Mouse (Mus musculus) hindbrain, embryonic 12.5 days (tissue): ENCODE measurements around the gene Mctp1. TPM values are rescaled to one million over a fixed set of nuclear protein-coding genes. Genes with fewer than 3 reads are reported as not detected.
"Not testable (repeated sequence)": the region's sequence is repeated elsewhere in the genome, so short reads cannot be mapped to it uniquely, and the experiment has no call there.

ENCODE experiments used
- ATAC-seq: fragments of 200-750 bp; cut with Nextera tagmentation; 2 replicates; pipeline ENCODE4 v1.8.0; 2017; ENCODE audit warnings: moderate TSS enrichment; ENCODE audit not compliant: low FRiP score
- H3K27ac ChIP-seq: fragments of 300-500 bp; sonication (generic); 2 replicates; pipeline ENCODE4 v1.5.1; 2016; ENCODE audit warnings: mild to moderate bottlenecking
- H3K27me3 ChIP-seq: fragments of 300-500 bp; sonication (generic); 2 replicates; pipeline ENCODE4 v1.6.1; 2016; ENCODE audit warnings: mild to moderate bottlenecking
- H3K36me3 ChIP-seq: fragments of 300-500 bp; sonication (generic); 2 replicates; pipeline ENCODE4 v1.6.1; 2016; ENCODE audit warnings: mild to moderate bottlenecking
- H3K4me1 ChIP-seq: fragments of 300-500 bp; sonication (generic); 2 replicates; pipeline ENCODE4 v1.6.1; 2016
- H3K4me2 ChIP-seq: fragments of 300-500 bp; sonication (generic); replicated peaks from 2 replicates; pipeline ENCODE4 v1.6.1; 2016; ENCODE audit warnings: mild to moderate bottlenecking
- H3K4me3 ChIP-seq: fragments of 300-500 bp; sonication (generic); 2 replicates; pipeline ENCODE4 v1.5.1; 2016; ENCODE audit warnings: mild to moderate bottlenecking
- H3K9ac ChIP-seq: fragments of 300-500 bp; sonication (generic); 2 replicates; pipeline ENCODE4 v1.6.1; 2016; ENCODE audit warnings: mild to moderate bottlenecking, moderate library complexity
- H3K9me3 ChIP-seq: fragments of 300-500 bp; sonication (generic); replicated peaks from 2 replicates; pipeline ENCODE4 v1.6.1; 2016; ENCODE audit warnings: mild to moderate bottlenecking
- WGBS: fragments of 180-500 bp; shearing (Covaris S2); methylation state at CpG from one replicate; pipeline ENCODE4 v1.1.7; 2016; 5-methylcytosine and 5-hydroxymethylcytosine counted together
- polyA plus RNA-seq: library from polyadenylated mRNA; unstranded; fragments of >200 nt; fragmentation: Nextera tagmentation; extraction: Ambion mirVana; gene quantifications from 2 replicates; pipeline ENCODE4 v1.2.1, GENCODE M21; 2016

The Mctp1 gene
- polyA plus RNA-seq, 1 experiment from 2014 or later, result 3.6 TPM

GRCm38 (mm10) chr13:76422124-76422523 lies 37.8 kb downstream of the Mctp1 start:
- H3K4me2 ChIP-seq, result no peak overlapping the region
- H3K36me3 ChIP-seq, result no peaks in the 10 kb centered on the region
- no peak overlapping the region for H3K27ac ChIP-seq
- no peak for ATAC-seq
- no peaks in the 10 kb centered on the region for H3K27me3 ChIP-seq
- no peaks in the 10 kb centered on the region for H3K4me1 ChIP-seq
- H3K9me3 ChIP-seq, result no peaks in the 10 kb centered on the region
- no peak overlapping the region for H3K4me3 ChIP-seq
- no peak overlapping the region for H3K9ac ChIP-seq
- WGBS, result 90% methylated on average over 5 of the region's 5 CpGs

DNA sequence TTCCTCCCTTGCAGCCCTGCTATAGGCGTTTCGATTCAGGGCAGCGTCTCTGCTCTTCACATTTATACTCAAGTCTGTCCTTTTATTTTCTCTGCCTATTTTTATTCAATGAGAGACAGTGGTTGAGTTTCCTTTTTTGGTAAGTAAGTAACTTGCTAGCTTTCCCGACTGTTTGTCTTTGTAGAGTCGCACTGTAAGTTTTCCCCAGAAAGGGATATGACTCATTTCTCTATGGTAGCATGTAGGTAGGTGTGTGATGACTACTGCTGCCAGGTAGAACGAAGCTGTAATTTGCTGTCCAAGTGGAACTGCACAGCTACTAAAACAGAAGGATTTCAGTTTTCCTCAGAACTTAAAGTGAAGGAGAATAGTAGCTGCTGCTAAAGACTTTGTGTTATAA lies 45.1 kb downstream of the Mctp1 start:
- Histone ChIP-seq H3K27me3 (no peaks in the 10 kb centered on the region), H3K4me2 (no peak overlapping the region), H3K9ac (no peak overlapping the region), H3K36me3 (no peaks in the 10 kb centered on the region), H3K27ac (no peak overlapping the region), H3K4me1 (no peaks in the 10 kb centered on the region), H3K4me3 (no peak overlapping the region), H3K9me3 (no peaks in the 10 kb centered on the region)
- no peak for ATAC-seq
- WGBS, result 76% methylated on average over 6 of the region's 6 CpGs

DNA sequence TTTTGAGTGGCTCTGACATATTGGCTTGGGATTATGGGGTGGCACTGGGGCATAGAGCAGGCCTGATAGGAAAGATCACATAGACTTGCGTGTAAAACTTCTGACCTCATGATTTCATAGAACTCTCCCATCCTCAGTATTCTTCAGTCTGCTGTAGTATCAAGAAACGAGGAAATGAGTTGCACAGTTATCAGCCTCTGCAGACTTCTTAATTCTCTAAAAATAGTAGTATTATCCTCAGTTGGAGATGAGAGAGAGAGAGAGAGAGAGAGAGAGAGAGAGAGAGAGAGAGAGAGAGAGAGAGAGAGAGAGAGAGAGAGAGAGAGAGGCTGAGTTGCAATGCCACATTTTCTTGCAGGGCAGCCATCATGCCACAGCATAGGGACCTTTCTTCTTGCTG lies 45.6 kb downstream of the Mctp1 start:
- ATAC-seq, result no peak
- H3K4me2 ChIP-seq, result no peak overlapping the region
- no peak overlapping the region for H3K27ac ChIP-seq
- no peaks in the 10 kb centered on the region for H3K27me3 ChIP-seq
- H3K4me3 ChIP-seq, result no peak overlapping the region
- no peaks in the 10 kb centered on the region for H3K9me3 ChIP-seq
- WGBS, result 84% methylated on average over 2 of the region's 2 CpGs
- H3K36me3 ChIP-seq, result no peaks in the 10 kb centered on the region
- no peak overlapping the region for H3K9ac ChIP-seq
- no peaks in the 10 kb centered on the region for H3K4me1 ChIP-seq

DNA sequence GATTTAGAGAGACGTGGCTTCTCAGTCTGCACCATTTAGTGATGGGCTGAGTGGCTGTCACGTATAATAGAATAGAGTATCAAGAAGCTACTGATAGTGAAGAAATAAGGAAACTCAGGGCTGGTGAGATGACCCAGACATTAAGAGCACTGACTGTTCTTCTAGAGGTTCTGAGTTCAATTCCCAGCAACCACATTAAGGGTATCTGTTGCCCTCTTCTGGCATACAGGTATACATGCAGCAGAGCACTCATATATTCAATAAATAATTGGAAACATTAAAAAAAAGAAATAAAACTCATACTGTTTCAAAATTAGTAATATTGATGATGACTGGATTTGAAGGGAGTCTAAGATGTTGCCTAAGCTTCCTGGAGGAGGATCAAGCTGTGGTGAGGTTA lies 47.6 kb downstream of the Mctp1 start:
- Histone ChIP-seq H3K36me3 (no peaks in the 10 kb centered on the region), H3K4me1 (no peaks in the 10 kb centered on the region), H3K9me3 (no peaks in the 10 kb centered on the region), H3K27ac (no peak overlapping the region), H3K27me3 (no peaks in the 10 kb centered on the region), H3K4me2 (no peak overlapping the region), H3K4me3 (no peak overlapping the region), H3K9ac (no peak overlapping the region)
- WGBS, result 88% methylated on average over 2 of the region's 2 CpGs
- ATAC-seq, result no peak

DNA sequence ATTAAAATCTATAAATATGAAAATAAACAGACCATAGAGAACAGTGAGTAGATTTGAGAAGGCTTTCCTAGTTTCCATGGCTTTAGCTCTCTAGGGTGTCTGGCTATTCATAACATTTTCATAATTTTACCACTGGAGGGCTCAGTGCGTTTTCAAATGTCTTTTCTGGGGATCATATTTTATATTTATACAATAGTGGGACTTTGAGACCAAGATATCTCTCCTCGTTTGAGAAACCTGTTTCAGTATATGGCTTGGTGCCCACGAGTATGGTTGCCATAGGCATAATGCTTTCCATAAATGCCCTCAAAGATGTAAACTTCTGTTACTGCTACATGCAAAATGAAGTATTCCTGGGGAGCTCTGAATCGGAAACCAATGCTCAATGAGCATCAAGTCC lies 49.1 kb downstream of the Mctp1 start:
- H3K4me1 ChIP-seq, result no peaks in the 10 kb centered on the region
- no peak for ATAC-seq
- no peak overlapping the region for H3K9ac ChIP-seq
- no peak overlapping the region for H3K4me3 ChIP-seq
- H3K36me3 ChIP-seq, result no peaks in the 10 kb centered on the region
- H3K27me3 ChIP-seq, result no peaks in the 10 kb centered on the region
- H3K27ac ChIP-seq, result no peak overlapping the region
- no peaks in the 10 kb centered on the region for H3K9me3 ChIP-seq
- H3K4me2 ChIP-seq, result no peak overlapping the region
- WGBS, result 83% methylated on average over 4 of the region's 4 CpGs

GRCm38 (mm10) chr13:76436426-76436825 lies 52.1 kb downstream of the Mctp1 start:
- ATAC-seq, result no peak
- no peaks in the 10 kb centered on the region for H3K9me3 ChIP-seq
- no peak overlapping the region for H3K4me2 ChIP-seq
- H3K4me1 ChIP-seq, result no peaks in the 10 kb centered on the region
- no peaks in the 10 kb centered on the region for H3K27me3 ChIP-seq
- H3K27ac ChIP-seq, result no peak overlapping the region
- no peaks in the 10 kb centered on the region for H3K36me3 ChIP-seq
- no peak overlapping the region for H3K9ac ChIP-seq
- H3K4me3 ChIP-seq, result no peak overlapping the region

GRCm38 (mm10) chr13:76438765-76439164 lies 54.4 kb downstream of the Mctp1 start:
- Histone ChIP-seq H3K4me2 (no peak overlapping the region), H3K27ac (no peak overlapping the region), H3K9me3 (no peaks in the 10 kb centered on the region), H3K4me3 (no peak overlapping the region), H3K27me3 (no peaks in the 10 kb centered on the region), H3K36me3 (no peaks in the 10 kb centered on the region), H3K4me1 (no peaks in the 10 kb centered on the region), H3K9ac (no peak overlapping the region)
- ATAC-seq, result no peak
- 91% methylated on average over 1 of the region's 1 CpGs for WGBS

DNA sequence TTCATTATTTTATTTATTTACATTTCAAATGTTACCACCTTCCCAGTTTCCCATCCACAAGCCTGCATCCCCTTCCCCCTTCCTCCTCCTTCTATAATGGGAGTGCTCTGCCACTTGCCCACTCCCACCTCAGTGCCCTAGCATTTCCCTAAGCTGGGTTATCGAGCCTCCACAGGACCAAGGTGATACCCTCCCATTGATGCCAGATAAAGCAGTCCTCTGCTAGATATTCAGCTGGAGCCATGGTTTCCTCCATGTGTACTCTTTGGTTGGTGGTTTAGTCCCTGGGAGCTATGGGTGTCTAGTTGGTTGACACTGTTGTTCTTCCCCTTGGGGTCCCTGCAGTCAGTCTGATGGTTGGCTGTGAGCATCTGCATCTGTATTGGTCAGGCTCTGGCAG lies 61.7 kb downstream of the Mctp1 start:
- Histone ChIP-seq H3K9me3 (no peaks in the 10 kb centered on the region), H3K27me3 (no peaks in the 10 kb centered on the region), H3K9ac (no peak overlapping the region), H3K36me3 (no peaks in the 10 kb centered on the region), H3K4me1 (no peaks in the 10 kb centered on the region), H3K4me2 (no peak overlapping the region), H3K4me3 (no peak overlapping the region), H3K27ac (no peak overlapping the region)
- no peak for ATAC-seq
- 76% methylated on average over 1 of the region's 1 CpGs for WGBS

DNA sequence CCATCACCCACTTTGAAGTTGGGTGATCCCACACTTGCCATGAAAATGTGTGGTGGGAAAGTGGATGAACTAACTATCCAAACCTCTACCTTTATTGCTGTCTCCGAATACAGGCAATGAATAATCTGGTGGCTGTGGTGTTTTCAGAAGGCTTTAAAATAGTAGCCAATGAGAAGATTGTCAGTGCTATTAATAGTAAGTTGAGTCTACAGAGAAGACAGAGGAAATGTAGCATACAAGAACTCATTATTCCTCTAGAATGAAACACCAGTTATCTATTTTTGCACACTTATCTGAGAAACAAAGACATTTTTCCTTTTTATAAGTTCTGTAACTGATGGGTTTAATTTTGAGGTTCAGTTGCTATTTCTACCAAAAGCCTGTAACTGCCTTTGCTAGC lies 63.2 kb downstream of the Mctp1 start:
- 96% methylated on average over 1 of the region's 1 CpGs for WGBS
- H3K9me3 ChIP-seq, result no peaks in the 10 kb centered on the region

GRCm38 (mm10) chr13:76451526-76451925 lies 67.2 kb downstream of the Mctp1 start:
- 81% methylated on average over 3 of the region's 3 CpGs for WGBS
- not testable (repeated sequence) for H3K4me2 ChIP-seq, ATAC-seq

More for the DNA sequence above, 63.2 kb downstream of the Mctp1 start:
- no peaks in the 10 kb centered on the region for H3K27me3 ChIP-seq
- no peaks in the 10 kb centered on the region for H3K36me3 ChIP-seq
- no peak overlapping the region for H3K9ac ChIP-seq
- no peak overlapping the region for H3K27ac ChIP-seq
- H3K4me2 ChIP-seq, result no peak overlapping the region
- no peak for ATAC-seq
- H3K4me3 ChIP-seq, result no peak overlapping the region
- H3K4me1 ChIP-seq, result no peaks in the 10 kb centered on the region

GRCm38 (mm10) chr13:76481601-76482000 lies 97.3 kb downstream of the Mctp1 start:
- Histone ChIP-seq H3K36me3 (no peaks in the 10 kb centered on the region), H3K9me3 (no peaks in the 10 kb centered on the region), H3K27me3 (no peaks in the 10 kb centered on the region), H3K9ac (no peak overlapping the region), H3K4me1 (no peaks in the 10 kb centered on the region), H3K4me3 (no peak overlapping the region), H3K27ac (no peak overlapping the region), H3K4me2 (no peak overlapping the region)
- no peak for ATAC-seq

More at GRCm38 (mm10) chr13:76451526-76451925, 67.2 kb downstream of the Mctp1 start:
- H3K27me3 ChIP-seq, H3K9me3 ChIP-seq, H3K9ac ChIP-seq, H3K36me3 ChIP-seq, H3K27ac ChIP-seq, H3K4me1 ChIP-seq, H3K4me3 ChIP-seq: not testable (repeated sequence)

GRCm38 (mm10) chr13:76482998-76483397 lies 98.7 kb downstream of the Mctp1 start:
- no peak for ATAC-seq
- WGBS, result 69% methylated on average over 2 of the region's 2 CpGs
- Histone ChIP-seq H3K27ac (no peak overlapping the region), H3K9ac (no peak overlapping the region), H3K36me3 (no peaks in the 10 kb centered on the region), H3K4me3 (no peak overlapping the region), H3K4me1 (no peaks in the 10 kb centered on the region), H3K4me2 (no peak overlapping the region), H3K9me3 (no peaks in the 10 kb centered on the region), H3K27me3 (no peaks in the 10 kb centered on the region)

GRCm38 (mm10) chr13:76484086-76484709 lies 99.9 kb downstream of the Mctp1 start:
- H3K9me3 ChIP-seq, result no peaks in the 10 kb centered on the region
- 46% methylated on average over 2 of the region's 2 CpGs for WGBS
- H3K27ac ChIP-seq, result no peak overlapping the region
- no peaks in the 10 kb centered on the region for H3K4me1 ChIP-seq
- no peak overlapping the region for H3K4me2 ChIP-seq
- H3K9ac ChIP-seq, result no peak overlapping the region
- no peaks in the 10 kb centered on the region for H3K36me3 ChIP-seq
- ATAC-seq, result peak; percentile 61; the same call in 1 of the 2 replicates
- no peaks in the 10 kb centered on the region for H3K27me3 ChIP-seq
- no peak overlapping the region for H3K4me3 ChIP-seq
